Mouse (Mus musculus) heart, postnatal 10 days (tissue): ENCODE measurements around the gene Suclg2. TPM values are rescaled to one million over a fixed set of nuclear protein-coding genes. Genes with fewer than 3 reads are reported as not detected.
A peak's percentile ranks its signal among the peaks of the same experiment; 100 is the strongest.

Source experiments
- DNase-seq, 2 experiments: peaks; one replicate each; pipeline ENCODE4 v3.0.0; 2021
- intact Hi-C: fragments of 180-260 bp; cut with DNase I; formaldehyde crosslinking; loops from one replicate; pipeline ENCODE4 v1.15.1; 2025
- total RNA-seq, 2 experiments: library from RNA; stranded (reverse); gene quantifications; 2 replicates each; pipeline ENCODE4 v1.2.3; 2021

Gene Suclg2
- 100 to 1,000 TPM in 1 of 2 experiments, 10 to 100 TPM in 1; 98.0 to 106 TPM for total RNA-seq

DNA sequence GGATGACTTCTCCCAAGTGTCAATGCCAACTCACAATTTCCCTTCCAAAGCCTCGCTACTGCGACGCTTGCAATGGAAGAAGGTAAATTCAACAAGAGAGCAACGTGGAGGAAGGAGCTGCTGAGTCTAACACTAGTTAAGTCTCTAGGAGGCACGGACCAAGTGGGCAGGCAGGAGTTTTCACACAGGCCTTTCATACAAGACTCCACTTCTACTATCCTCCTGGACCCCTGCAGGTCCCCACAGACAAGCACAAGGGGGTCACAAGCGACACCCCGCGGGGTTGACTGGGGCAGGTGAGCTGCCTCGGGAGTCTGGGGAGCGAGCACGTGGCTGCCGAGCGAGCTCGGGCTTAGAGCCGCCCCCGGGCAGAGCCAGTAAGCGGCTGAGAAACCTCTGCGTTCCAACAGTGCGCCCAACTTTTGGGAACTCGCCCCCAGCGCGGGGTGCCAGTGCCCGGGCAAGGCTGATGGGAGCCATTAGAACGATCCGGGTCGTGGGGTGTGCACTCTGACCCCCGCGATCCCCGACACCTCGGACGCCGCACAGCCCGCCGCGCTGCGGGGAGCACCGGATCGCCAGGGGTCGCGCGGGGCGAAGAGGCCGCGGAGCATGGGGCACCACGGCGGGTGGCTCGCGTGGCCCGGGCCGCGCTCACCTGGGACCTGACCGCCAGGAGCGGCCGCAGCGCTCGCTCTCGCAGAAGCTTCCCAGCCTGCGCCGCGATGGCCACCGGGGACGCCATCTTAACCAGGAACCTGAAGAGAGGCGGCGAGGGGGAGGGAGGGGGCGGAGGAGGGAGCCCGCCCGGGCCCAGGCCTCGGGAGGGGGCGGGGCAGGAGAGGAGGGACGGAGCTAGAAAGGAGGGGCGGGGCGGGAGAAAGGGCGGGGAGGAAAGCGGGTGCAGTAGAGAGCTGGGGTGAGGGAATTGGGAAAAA is at the start of gene Suclg2:
Gene Suclg2 (minus strand): TSS at position 770 of the 938 bp plus-strand sequence.
- intact Hi-C loops: loop anchor here (10.0 kb wide), 1 partner anchor 603 kb away; the partner anchor contains the start of gene Kbtbd8
- DNase-seq: peak; percentile 84 to 86

DNA sequence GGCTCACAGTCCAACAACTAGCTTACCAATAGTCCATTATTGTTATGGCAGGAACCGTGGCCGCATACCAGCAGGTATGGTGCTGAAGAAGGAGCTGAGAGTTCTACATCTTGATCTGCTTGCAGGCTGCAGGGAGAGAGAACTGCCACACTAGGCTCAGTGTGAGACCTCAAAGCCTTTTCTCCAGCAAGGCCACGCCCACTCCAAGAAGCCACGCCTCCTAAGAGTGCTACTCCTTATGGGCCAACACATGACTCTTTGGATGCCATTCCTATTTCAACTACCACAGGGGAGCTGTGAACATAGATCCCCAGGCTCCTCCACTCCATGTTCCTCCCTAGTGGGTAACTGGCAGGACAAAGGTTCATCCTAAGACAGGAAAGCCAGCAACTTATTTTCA is 48.0 kb upstream of the Suclg2 start:
- intact Hi-C loops: no loop called here
- no peak for DNase-seq

DNA sequence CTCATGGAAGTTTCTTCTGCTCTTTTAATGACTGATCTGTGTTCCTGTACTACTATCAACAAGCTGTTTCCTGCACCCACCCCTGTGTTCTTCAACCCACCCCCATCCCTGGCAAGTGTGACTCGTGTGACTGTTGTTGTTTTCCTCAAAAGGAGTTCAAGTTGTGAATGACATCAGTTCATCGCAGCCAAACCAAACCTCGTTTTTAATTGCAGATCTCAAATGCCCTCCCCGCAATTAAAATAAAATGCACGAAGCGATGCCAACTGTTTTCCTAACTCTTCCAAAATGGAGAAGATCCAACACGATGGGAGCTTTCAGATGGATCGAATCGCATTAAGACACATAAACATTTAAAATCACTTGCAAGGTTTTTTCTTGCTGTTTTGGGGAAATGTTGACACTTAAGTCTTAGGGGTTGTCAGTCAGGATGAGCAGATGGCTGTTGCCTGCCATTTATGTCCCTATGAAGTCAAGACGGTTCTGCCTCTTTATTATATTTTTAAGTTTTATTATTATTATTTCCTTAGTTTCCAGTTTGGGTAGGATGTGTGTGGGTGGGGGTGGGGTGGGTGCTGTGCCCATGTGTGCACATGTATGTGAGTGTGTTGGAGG is 41.1 kb upstream of the Suclg2 start:
- intact Hi-C loops: no loop called here

DNA sequence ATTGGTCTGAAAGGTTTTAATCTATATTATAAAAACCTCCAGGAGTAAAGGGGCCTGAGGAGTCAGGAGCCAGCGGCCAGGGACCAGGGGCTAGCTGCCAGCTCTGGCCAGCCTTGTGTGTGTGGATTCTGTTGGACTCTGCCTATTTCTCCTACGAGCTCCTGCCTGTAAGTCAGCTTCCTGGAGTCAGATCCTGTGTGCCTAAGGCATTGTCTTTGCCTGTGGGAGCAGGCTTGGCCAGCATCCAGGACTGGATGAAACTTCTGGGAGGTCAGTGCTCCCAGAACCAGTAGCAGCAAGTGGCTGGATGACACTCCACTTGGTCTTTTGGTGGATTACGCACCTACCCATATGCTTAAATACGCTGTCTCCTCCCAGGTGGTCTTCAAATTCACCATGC is 23.8 kb upstream of the Suclg2 start:
- peak; percentile 39 to 58 for DNase-seq
- intact Hi-C loops: no loop called here

More for the DNA sequence above, 41.1 kb upstream of the Suclg2 start:
- DNase-seq: no peak

DNA sequence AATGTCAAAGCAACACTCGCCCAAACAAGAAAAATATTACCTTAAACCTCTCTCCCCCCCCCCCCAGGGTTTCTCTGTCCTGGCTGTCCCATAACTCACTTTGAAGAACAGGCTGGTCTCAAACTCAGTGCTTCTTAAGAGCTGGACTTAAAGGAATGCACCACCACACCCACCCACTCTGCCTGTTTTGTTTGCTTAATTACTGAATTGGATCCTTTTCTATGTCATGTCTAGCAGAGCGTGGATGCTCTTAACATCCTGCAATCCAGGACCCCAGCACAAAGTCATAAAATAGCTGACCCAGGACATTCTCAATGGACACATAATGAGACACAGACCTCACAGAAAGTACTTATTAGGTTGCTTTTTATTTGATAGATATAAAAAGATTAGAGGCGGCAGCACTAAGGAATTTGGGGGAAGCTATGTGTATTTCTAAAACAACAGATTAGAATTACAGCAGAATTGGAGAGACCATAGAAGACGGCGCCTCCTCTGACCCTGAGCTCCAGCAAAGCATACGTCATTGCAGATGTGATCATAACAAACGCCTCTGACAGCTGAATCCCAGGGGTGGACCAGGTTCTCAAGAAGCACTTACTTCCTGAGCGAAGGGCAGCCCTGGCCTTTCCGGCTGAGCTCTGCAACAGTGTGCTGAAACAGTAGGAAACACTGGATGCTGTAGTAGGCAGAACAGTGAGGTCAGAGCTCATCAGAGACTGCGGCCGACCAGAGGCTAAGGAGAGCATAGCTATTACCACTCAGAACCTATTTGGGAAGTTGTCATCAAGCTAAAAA is 13.2 kb upstream of the Suclg2 start:
- intact Hi-C loops: no loop called here
- no peak for DNase-seq

DNA sequence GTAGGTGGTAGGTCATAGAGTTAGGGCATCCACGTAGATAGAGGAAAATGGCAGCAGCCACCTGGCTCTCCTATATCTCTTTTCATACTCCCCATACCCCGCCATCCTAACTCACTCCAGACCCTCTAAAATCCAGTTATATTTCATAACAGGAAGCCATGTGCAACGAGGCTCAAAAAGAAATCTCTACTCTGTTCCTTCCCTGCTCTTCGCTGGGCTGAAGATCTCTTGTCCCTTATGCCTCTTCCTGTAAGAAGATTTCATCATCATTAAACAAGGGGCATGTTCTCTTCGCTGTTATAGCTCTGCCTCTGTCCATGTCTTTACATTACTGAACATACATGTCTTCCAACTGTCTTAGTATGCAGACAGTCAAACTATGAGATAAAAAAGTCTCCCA is 10.8 kb upstream of the Suclg2 start:
- intact Hi-C loops: no loop called here
- DNase-seq: no peak

DNA sequence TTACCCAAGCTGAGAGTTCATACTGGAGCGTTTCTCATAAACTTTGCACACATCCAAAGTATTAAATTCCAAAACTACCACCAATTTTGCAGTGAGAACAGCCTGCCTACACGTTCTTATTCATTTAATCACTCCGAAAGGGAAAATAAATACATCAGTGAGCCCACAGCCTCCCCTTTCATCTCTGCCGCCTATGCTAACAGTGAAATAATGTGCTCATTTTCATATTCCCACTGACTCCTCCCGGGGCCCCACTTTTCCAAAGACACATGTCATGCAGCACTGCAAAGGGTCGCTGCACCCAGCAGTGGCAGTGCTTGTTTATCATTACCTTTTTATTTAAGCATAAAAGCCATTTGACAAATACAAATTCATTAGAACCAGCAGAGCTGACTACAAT is 6.7 kb upstream of the Suclg2 start:
- no peak for DNase-seq
- intact Hi-C loops: no loop called here

DNA sequence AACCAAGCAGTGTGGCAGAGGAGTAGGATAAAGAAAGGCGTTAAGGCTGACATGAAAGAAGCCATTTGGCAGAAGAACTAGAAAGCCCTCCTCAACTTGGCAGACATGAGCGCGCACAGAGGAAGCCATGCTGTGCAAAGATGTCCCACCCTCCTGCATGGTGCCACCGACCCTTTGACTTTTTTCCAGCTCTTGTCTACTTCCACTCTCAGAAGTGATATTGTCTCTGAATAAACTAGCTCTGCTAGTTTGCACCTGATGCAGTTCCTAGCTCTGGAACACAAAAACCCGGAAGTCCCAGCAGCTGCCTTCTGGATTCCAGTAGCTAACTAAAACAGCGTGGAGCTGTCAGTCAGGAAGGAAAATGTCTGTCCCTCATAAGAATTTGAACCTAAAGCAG is 4.8 kb upstream of the Suclg2 start:
- DNase-seq: no peak
- intact Hi-C loops: no loop called here

DNA sequence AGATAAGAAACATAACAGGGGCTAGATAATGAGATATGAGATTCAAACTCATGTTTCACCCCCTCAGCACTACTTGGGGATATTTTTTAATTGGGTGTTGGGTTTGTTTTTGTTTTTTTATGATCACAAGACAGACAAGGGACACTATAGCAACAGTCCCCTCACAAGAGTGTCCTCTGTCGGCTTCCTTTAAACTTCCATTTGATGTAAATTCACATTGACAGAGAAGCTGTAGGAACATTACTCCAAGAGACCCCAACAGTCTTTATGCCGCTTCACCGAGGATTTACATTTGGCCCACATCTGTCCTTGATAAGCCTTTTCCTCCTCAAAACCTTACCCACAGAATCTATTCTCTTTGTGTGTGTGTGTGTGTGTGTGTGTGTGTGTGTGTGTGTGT is 1.2 kb upstream of the Suclg2 start:
- intact Hi-C loops: loop anchor here (10.0 kb wide), 1 partner anchor 605 kb away; the partner anchor contains the start of gene Kbtbd8
- DNase-seq: no peak

DNA sequence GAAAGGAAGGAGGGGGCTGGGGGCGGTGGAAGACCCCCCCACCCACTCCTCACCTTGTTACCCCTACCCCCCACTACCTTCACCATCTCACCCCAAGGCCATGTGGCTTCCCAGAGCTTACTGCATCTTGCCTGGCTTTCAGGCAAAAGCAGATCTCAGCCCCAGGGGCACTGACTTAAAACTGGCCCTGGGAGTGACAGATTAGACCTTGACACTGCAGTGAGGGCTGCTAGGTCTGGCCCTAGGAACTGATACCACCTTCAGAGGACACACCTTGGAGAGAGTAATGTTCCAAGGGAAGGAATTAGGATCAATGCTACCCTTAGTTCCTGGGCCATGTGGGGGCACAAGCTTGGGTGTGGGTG is 351 bp upstream of the Suclg2 start:
- peak in 1 of 2 experiments; percentile 19 for DNase-seq
- intact Hi-C loops: loop anchor here (10.0 kb wide), 1 partner anchor 604 kb away; the partner anchor contains the start of gene Kbtbd8

DNA sequence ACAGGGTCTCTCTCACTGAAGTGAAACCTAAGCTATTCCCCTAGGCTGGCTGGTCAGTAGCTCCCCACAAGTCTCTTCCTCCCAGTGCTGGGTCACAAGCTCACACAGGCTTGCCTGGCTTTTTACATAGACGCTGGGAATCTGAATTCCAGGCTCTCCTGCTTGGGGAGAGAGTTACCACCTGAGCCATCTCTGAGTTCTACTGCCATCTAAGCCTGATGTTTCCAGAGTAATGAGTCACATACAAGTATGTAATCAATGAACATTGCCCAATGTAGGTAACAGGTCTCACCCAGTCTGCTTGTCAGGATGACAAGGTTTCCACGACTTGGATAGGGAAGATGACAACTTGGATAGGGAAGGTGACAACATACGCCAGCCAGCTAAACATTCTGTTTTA is 1.5 kb downstream of the Suclg2 start:
- intact Hi-C loops: loop anchor here (10.0 kb wide), 1 partner anchor 602 kb away; the partner anchor contains the start of gene Kbtbd8
- no peak for DNase-seq

DNA sequence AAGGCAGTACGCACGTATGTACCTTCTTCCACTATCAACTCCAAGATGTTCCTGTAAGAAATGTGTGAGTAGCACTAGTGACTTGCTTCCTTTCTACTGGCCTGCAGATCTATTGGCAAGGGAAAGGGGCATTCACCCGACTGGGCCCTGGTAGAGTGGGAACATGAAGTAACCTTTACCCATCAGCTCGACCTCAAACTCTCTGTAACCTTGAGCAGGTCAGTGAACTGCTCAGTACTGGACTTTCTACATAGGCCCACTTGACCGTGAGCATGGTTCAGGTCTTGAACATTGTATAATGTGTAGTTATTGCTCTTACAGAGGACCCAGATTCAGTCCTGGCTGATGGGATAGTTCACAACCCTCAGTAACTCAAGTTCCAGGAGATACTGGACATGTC is 2.1 kb downstream of the Suclg2 start:
- intact Hi-C loops: loop anchor here (10.0 kb wide), 1 partner anchor 602 kb away; the partner anchor contains the start of gene Kbtbd8
- DNase-seq: no peak

DNA sequence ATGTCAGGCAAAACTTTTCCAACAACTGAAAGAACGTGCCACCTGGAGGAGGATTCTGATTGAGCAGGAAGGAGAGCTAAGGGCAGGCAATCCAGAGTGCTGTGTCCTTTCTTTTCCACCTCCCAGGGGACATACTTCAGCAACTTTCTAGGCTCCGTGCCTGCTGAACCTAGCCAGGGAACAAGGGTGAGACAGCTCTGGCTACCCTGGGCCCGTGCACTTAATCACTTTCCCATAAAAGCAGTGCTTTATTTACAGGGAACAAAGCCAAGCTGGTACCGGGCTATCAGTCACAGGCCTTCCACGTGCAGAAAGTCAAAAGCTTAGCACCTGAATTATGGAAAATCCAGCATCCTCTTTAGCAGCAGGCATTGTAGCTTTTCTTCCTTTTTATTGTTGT is 5.4 kb downstream of the Suclg2 start:
- DNase-seq: peak; percentile 47 to 54
- intact Hi-C loops: loop anchor here (10.0 kb wide), 1 partner anchor 598 kb away; the partner anchor contains the start of gene Kbtbd8

DNA sequence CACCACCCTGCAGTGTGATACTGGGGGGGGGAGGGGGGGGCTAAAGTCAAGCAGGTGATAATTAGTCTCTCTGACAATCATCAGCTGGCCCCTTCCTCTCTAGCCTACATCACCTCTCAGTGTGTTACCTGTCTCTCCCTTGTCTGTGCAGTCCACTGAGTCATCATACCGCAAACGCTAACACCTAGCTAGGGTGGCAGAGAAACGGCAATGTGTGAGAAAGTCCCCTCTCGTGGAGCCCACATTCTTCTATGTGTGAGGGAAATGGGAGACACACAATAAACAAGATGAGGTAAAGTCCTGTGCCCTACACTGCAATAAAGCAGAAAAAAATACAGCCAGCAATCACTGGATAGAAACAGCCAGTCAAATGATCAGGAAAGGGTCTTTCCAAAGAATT is 6.5 kb downstream of the Suclg2 start:
- intact Hi-C loops: loop anchor here (10.0 kb wide), 1 partner anchor 597 kb away; the partner anchor contains the start of gene Kbtbd8
- DNase-seq: no peak

DNA sequence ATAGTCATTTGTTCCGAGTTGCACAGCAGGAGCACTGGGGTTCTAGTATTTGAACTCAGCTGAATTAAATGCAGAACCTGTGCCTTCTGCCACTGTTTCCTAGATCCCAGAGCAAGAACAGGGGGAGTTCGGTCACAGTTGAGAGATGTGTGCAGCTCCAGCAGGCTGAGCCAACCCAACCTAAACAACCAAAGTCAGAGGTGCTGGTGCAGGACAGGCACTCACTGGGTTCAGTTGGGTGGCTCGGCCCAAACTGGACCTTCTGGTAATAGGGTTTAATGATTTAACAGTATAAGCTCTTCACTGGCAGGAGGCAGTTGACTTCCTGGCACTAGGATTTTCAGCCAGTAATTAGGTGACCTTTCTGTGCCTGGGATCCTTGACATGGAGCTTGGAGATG is 6.9 kb downstream of the Suclg2 start:
- intact Hi-C loops: loop anchor here (10.0 kb wide), 1 partner anchor 597 kb away; the partner anchor contains the start of gene Kbtbd8
- no peak for DNase-seq

DNA sequence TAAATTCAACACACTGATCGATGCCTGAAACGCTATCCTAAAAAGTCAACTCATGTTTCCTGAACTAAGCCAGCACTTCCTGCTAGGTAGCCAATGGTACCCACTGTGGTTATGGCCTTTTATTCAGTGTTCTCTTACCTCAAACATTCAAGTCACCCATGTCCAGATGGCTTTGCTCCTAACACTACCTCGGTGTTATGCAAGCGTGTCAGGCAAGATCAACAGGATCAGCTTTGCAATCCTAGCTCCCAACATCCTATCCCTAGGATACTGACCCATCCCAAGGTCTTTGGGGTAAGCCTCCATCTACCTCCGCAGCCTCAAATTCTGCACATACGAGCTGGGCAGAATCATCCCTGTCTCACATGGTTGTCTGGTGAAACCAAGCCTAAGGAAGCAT is 7.7 kb downstream of the Suclg2 start:
- DNase-seq: no peak
- intact Hi-C loops: loop anchor here (10.0 kb wide), 1 partner anchor 596 kb away; the partner anchor contains the start of gene Kbtbd8

DNA sequence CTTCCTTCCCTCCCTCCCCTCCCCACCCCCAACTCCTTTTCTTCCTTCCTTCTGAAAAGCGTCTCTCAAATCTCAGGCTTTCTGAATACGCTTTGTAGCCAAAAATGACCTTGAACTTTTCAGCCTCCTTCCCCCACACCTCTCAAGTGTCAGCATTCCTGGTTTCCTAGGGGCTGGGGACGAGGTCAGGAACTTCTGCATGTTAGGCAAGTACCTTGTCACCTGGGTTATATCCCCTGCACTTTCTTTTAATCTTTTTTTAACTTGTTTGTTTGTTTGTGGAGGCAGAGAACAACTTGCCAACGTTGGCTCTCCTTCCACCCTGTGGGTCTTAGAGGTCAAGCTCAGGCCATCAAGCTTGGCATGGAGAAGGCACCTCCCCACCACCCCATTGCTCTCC is 9.1 kb downstream of the Suclg2 start:
- intact Hi-C loops: no loop called here
- DNase-seq: no peak

DNA sequence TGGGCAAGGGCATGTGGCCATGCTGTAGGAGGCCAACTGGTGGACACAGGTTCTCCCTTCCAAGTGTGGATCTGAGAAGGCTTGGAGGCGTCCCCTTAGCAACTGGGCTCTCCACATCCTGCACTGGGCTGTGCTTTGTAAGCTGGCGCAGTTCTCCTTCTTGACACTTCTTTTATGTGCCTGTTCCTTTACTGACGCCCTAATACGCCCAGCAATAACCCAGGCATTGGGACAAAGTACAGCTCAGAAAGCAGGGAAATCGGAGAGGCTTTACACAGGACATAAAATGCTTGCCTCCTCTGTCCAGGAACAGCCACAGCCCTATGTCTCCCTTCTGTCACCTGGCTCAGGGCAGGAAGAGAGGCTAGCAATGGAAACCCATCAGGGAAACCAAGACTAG is 9.5 kb downstream of the Suclg2 start:
- intact Hi-C loops: no loop called here
- DNase-seq: no peak

DNA sequence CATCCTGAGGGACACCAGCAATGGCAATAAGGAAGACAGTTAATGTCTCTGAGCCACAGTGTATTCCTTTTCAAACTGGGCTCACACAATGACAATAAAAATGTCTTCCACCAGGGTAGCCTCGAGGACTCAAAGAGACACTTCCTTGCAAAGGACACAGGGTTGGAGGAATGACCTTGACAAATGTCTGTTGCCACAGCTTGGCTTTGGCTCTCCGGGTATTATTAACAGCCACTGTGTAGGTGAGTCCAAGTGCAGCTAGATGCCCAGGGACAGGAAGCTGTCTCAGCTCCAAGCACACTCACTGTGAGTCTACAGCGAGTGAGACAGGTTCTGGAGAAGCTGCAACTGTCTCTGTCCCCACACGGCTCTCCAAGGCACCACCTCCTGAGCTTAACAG is 14.0 kb downstream of the Suclg2 start:
- DNase-seq: peak in 1 of 2 experiments; percentile 17
- intact Hi-C loops: loop anchor here (5.0 kb wide), 1 partner anchor 87 kb away; no protein-coding TSS in a partner anchor

DNA sequence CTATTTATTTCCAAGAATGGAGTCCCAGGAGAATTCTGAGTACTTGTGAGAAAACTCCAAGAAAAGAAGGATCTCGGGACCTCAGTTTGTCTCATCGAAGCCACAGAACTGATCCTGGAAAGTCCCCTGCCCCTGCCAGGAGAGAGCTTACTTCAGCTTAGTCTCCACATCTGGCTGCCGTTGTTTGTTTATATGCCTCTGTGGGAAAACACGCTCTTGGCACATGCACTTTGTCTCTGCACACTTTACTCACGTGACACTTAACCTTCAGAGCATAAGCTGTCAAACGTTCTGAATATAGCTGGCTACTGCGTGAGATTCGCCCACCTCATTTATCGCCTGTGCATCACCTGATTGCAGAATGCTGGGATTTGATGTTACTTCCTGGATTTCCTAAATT is 16.4 kb downstream of the Suclg2 start:
- DNase-seq: no peak
- intact Hi-C loops: loop anchor here (5.0 kb wide), 1 partner anchor 85 kb away; no protein-coding TSS in a partner anchor
